In genomic region chr11:117145451-117146117, GRCm38 (mm10) we compare ENCODE assay signal across 15 mouse cellular contexts. TPM values are rescaled to one million over a fixed set of nuclear protein-coding genes. Genes with fewer than 3 reads are reported as not detected.
DNase-seq lines count a peak whose midpoint lies in the region; ATAC-seq and TF ChIP-seq lines count a peak whose summit lies in the region.
"Had no signal": no experiment of that assay in that cellular context is flagged by ENCODE, and none has a peak within 500 bp of the region (broad histone marks: within the 10 kb centered on the region; RNA-seq: fewer than 3 reads in every experiment).

No protein-coding gene starts in this region.

- no peak overlapping the region for H3K4me3 ChIP-seq in cerebellum, adult 2 months (replicated peaks; ENCODE audit: insufficient read depth, low read depth, low read length)
- H3K4me3 ChIP-seq in liver, adult 2 months (ENCODE audit: insufficient read depth, low read depth, low read length), result no peak overlapping the region
- no peak overlapping the region for H3K4me3 ChIP-seq in liver, embryonic 11.5 days (ENCODE audit: low read depth, low read length)
- no peak overlapping the region for H3K4me3 ChIP-seq in midbrain, embryonic 14.5 days (replicated peaks; ENCODE audit: low read depth, low read length)
- H3K4me3 ChIP-seq: embryonic facial prominence, embryonic 10.5 days; midbrain, embryonic 12.5 days; neural tube, embryonic 13.5 days had no signal

- H3K27ac ChIP-seq in cerebellum, adult 2 months (ENCODE audit: insufficient read depth, low read length), result no peak overlapping the region
- H3K27ac ChIP-seq in liver, adult 2 months (replicated peaks; ENCODE audit: insufficient read depth, low read depth, low read length), result no peak overlapping the region
- no peak overlapping the region for H3K27ac ChIP-seq in liver, embryonic 11.5 days (ENCODE audit: low read depth, low read length)
- no peak overlapping the region for H3K27ac ChIP-seq in midbrain, embryonic 14.5 days (replicated peaks; ENCODE audit: low read depth, low read length)
- H3K27ac ChIP-seq: embryonic facial prominence, embryonic 10.5 days; midbrain, embryonic 12.5 days; neural tube, embryonic 13.5 days had no signal

- no peak overlapping the region for H3K4me2 ChIP-seq in liver, embryonic 11.5 days
- H3K4me2 ChIP-seq in midbrain, embryonic 14.5 days (ENCODE audit: low read length), result no peak overlapping the region
- H3K4me2 ChIP-seq: midbrain, embryonic 12.5 days; neural tube, embryonic 13.5 days had no signal

- TF ChIP-seq POLR2A in cerebellum, adult 2 months (IDR thresholded peaks at IDR 0.05; ENCODE audit: borderline replicate concordance, insufficient read depth, low read length), result no peak
- TF ChIP-seq POLR2A in liver, adult 2 months (IDR thresholded peaks at IDR 0.05; ENCODE audit: extremely low read depth, insufficient read depth, low read length), result no peak

- no peak for ATAC-seq in liver, embryonic 11.5 days (replicated peaks; ENCODE audit: low FRiP score)
- ATAC-seq in midbrain, embryonic 14.5 days (ENCODE audit: low FRiP score, low TSS enrichment), result no peak

- peaks cover 41% of the 10 kb centered on the region for H3K4me1 ChIP-seq in cerebellum, adult 2 months (ENCODE audit: control insufficient read depth, insufficient read depth, low read length)
- H3K4me1 ChIP-seq in liver, adult 2 months (ENCODE audit: control insufficient read depth, insufficient read depth, low read length), result no peaks in the 10 kb centered on the region
- peaks cover 6% of the 10 kb centered on the region; the same call in 1 of the 2 replicates for H3K4me1 ChIP-seq in liver, embryonic 11.5 days (replicated peaks; ENCODE audit: control insufficient read depth, insufficient read depth, low read length)
- no peaks in the 10 kb centered on the region for H3K4me1 ChIP-seq in midbrain, embryonic 14.5 days (ENCODE audit: control insufficient read depth, insufficient read depth, low read length)
- H3K4me1 ChIP-seq: neural tube, embryonic 13.5 days had no signal

- peaks cover 12% of the 10 kb centered on the region; the same call in 1 of the 2 replicates for H3K36me3 ChIP-seq in liver, adult 2 months (ENCODE audit: control insufficient read depth, insufficient read depth, low read length)
- peaks cover 33% of the 10 kb centered on the region for H3K36me3 ChIP-seq in liver, embryonic 11.5 days (ENCODE audit: control insufficient read depth, insufficient read depth, low read length)
- H3K36me3 ChIP-seq in midbrain, embryonic 14.5 days (ENCODE audit: control insufficient read depth, insufficient read depth, low read length), result peaks cover 92% of the 10 kb centered on the region

- DNase-seq in cerebellum, adult 2 months, result no peak
- DNase-seq in cerebellum, postnatal 4 days (ENCODE audit: low spot score in 2 of 2), result no peak
- DNase-seq in liver, adult 2 months (ENCODE audit: extremely low read depth, low read depth, low spot score), result no peak
- no peak for DNase-seq in liver, embryonic 11.5 days (ENCODE audit: low spot score)
- DNase-seq in 3T3-L1 (ENCODE audit: low read depth, low spot score) (peak; percentile 37), ZHBTc4 (ENCODE audit: low read depth, low spot score) (peak; percentile 65)
- no peak for DNase-seq in frontal cortex, postnatal 14 days (ENCODE audit: low spot score in 2 of 2)
- no peak for DNase-seq in midbrain, embryonic 14.5 days
- DNase-seq: adrenal gland, postnatal 25 days; cerebellum, adult 9-11 months; heart, postnatal 4 days; kidney, adult 11 months had no signal

- 88% methylated on average over 14 of the region's 14 CpGs for WGBS in cerebellum, adult 2 months
- WGBS in liver, adult 2 months, result 92% methylated on average over 14 of the region's 14 CpGs
- WGBS in liver, embryonic 11.5 days, result 85% methylated on average over 14 of the region's 14 CpGs
- WGBS in midbrain, embryonic 14.5 days, result 92% methylated on average over 14 of the region's 14 CpGs

- no peak overlapping the region for H3K9ac ChIP-seq in liver, adult 2 months (ENCODE audit: low read depth, low read length)
- H3K9ac ChIP-seq in liver, embryonic 11.5 days (ENCODE audit: low read depth, low read length), result no peak overlapping the region
- no peak overlapping the region for H3K9ac ChIP-seq in midbrain, embryonic 14.5 days (replicated peaks; ENCODE audit: low read length)
- H3K9ac ChIP-seq: midbrain, embryonic 12.5 days; neural tube, embryonic 13.5 days had no signal

- H3K27me3 ChIP-seq in cerebellum, adult 2 months (ENCODE audit: control insufficient read depth, insufficient read depth, low read length), result no peaks in the 10 kb centered on the region
- no peaks in the 10 kb centered on the region for H3K27me3 ChIP-seq in liver, adult 2 months (ENCODE audit: control insufficient read depth, insufficient read depth, low read length)
- no peaks in the 10 kb centered on the region for H3K27me3 ChIP-seq in liver, embryonic 11.5 days (replicated peaks; ENCODE audit: control insufficient read depth, insufficient read depth, low read length)
- H3K27me3 ChIP-seq in midbrain, embryonic 14.5 days (ENCODE audit: control insufficient read depth, insufficient read depth, low read length), result no peaks in the 10 kb centered on the region
- H3K27me3 ChIP-seq: midbrain, embryonic 12.5 days; neural tube, embryonic 13.5 days had no signal

- H3K79me2 ChIP-seq in liver, adult 2 months (ENCODE audit: control insufficient read depth, insufficient read depth, low read length), result no peaks in the 10 kb centered on the region

- H3K9me3 ChIP-seq in liver, embryonic 11.5 days (ENCODE audit: control insufficient read depth, low read length), result no peaks in the 10 kb centered on the region
- H3K9me3 ChIP-seq in midbrain, embryonic 14.5 days (ENCODE audit: control insufficient read depth, low read length), result no peaks in the 10 kb centered on the region
- H3K9me3 ChIP-seq: embryonic facial prominence, embryonic 10.5 days; midbrain, embryonic 12.5 days; neural tube, embryonic 13.5 days had no signal

- TF ChIP-seq CTCF in cerebellum, adult 2 months (IDR thresholded peaks at IDR 0.05; ENCODE audit: borderline replicate concordance, insufficient read depth, low read depth, low read length), result peak; percentile 39; the same call in 1 of the 2 replicates
- peak; percentile 39; the same call in 1 of the 2 replicates for TF ChIP-seq CTCF in liver, adult 2 months (IDR thresholded peaks at IDR 0.05; ENCODE audit: low read depth, low read length)

RNA-seq across cellular contexts. Expression of gene Sec14l1, which starts 30.6 kb away (rescaled TPM):
- polyA plus RNA-seq in cerebellum, adult 2 months (2012; rRNA removed), result 124 and 137 TPM in 2 replicates
- total RNA-seq in liver, adult 2 months (2014; rRNA removed), result 4.6 and 6.0 TPM in 2 replicates
- polyA plus RNA-seq in liver, adult 2 months (2012; rRNA removed), result 6.7 and 8.2 TPM in 2 replicates
- polyA plus RNA-seq in liver, embryonic 11.5 days (2014; fragmentation: Nextera tagmentation; extraction: Ambion mirVana), result 20.9 and 22.8 TPM in 2 replicates
- 48.7 and 58.1 TPM in 2 replicates for polyA plus RNA-seq in midbrain, embryonic 14.5 days (2014; fragmentation: Nextera tagmentation; extraction: Ambion mirVana)

RNA-seq across cellular contexts. Expression of gene Sept9, which starts 53.9 kb away (rescaled TPM):
- polyA plus RNA-seq in cerebellum, adult 2 months (2012; rRNA removed), result 9.6 and 13.3 TPM in 2 replicates
- 18.8 and 20.7 TPM in 2 replicates for total RNA-seq in liver, adult 2 months (2014; rRNA removed)
- 21.2 and 29.0 TPM in 2 replicates for polyA plus RNA-seq in liver, adult 2 months (2012; rRNA removed)
- 111 and 117 TPM in 2 replicates for polyA plus RNA-seq in liver, embryonic 11.5 days (2014; fragmentation: Nextera tagmentation; extraction: Ambion mirVana)
- polyA plus RNA-seq in midbrain, embryonic 14.5 days (2014; fragmentation: Nextera tagmentation; extraction: Ambion mirVana), result 91.8 and 97.4 TPM in 2 replicates

Comparison
In these comparisons a context has a peak if more than half of its experiments do, and no peak if none do; other contexts are left out.
1. DNase-seq: peak in 3T3-L1 (single experiment) and ZHBTc4 (single experiment); none in cerebellum, adult 2 months (0 of 2), cerebellum, postnatal 4 days (0 of 2), liver, adult 2 months (single experiment), liver, embryonic 11.5 days (single experiment), frontal cortex, postnatal 14 days (0 of 2) and midbrain, embryonic 14.5 days (single experiment).